Mouse (Mus musculus) effector memory CD4-positive, alpha-beta T cell, adult 5 months (primary cell): ENCODE results near the gene Cxcl16. TPM values are rescaled to one million over a fixed set of nuclear protein-coding genes. Genes with fewer than 3 reads are reported as not detected.

Experiments used
- polyA plus RNA-seq: library from polyadenylated mRNA; unstranded; fragments of 100-300 nt; shearing (Covaris generic); gene quantifications from one replicate; pipeline ENCODE4 v1.2.1, GENCODE M21; 2017

Cxcl16 gene
- 1.7 TPM for polyA plus RNA-seq

GRCm38 (mm10) chr11:70459601-70460101, at the start of gene Cxcl16:
TSS of gene Cxcl16 (minus strand) at chr11:70459984.

GRCm38 (mm10) chr11:70504970-70505369, 45.2 kb upstream of the Cxcl16 start, which contains the start of gene Tm4sf5:
TSS of gene Tm4sf5 (plus strand) at chr11:70505244.

GRCm38 (mm10) chr11:70458688-70459600, 840 bp downstream of the Cxcl16 start, which contains the start of gene Zmynd15:
TSS of gene Zmynd15 (plus strand) at chr11:70459433.

GRCm38 (mm10) chr11:70451797-70452498, 7.8 kb downstream of the Cxcl16 start, which contains the start of gene Med11:
TSS of gene Med11 (plus strand) at chr11:70451919.

GRCm38 (mm10) chr11:70432048-70432894, 27.5 kb downstream of the Cxcl16 start, which contains the start of gene Arrb2:
TSS of gene Arrb2 (plus strand) at chr11:70432635.

GRCm38 (mm10) chr11:70409594-70410296, 50.0 kb downstream of the Cxcl16 start, which contains the start of gene Pelp1:
TSS of gene Pelp1 (minus strand) at chr11:70410031.

Other genes with a start within 250 kb of the Cxcl16 start
- 0.65 TPM for gene Slc16a11, start 247.2 kb downstream of the Cxcl16 start, polyA plus RNA-seq
- 1.4 TPM for gene Slc16a13, start 238.9 kb downstream of the Cxcl16 start, polyA plus RNA-seq
- gene Bcl6b, start 230.2 kb downstream of the Cxcl16 start, polyA plus RNA-seq, result not detected
- 86.5 TPM for gene 0610010K14Rik, start 222.1 kb downstream of the Cxcl16 start, polyA plus RNA-seq
- gene Gm21988, start 220.2 kb downstream of the Cxcl16 start, polyA plus RNA-seq, result 2.4 TPM
- 237 TPM for gene Rnasek, start 220.1 kb downstream of the Cxcl16 start, polyA plus RNA-seq
- not detected for gene Alox12, start 204.6 kb downstream of the Cxcl16 start, polyA plus RNA-seq
- not detected for gene Alox12e, start 137.4 kb downstream of the Cxcl16 start, polyA plus RNA-seq
- not detected for gene Alox15, start 108.0 kb downstream of the Cxcl16 start, polyA plus RNA-seq
- gene Pelp1, start 50.0 kb downstream of the Cxcl16 start, polyA plus RNA-seq, result 10.7 TPM
- gene Arrb2, start 27.3 kb downstream of the Cxcl16 start, polyA plus RNA-seq, result 215 TPM
- gene Med11, start 8.1 kb downstream of the Cxcl16 start, polyA plus RNA-seq, result 141 TPM
- 0.16 TPM for gene Zmynd15, start 551 bp downstream of the Cxcl16 start, polyA plus RNA-seq
- gene Tm4sf5, start 45.3 kb upstream of the Cxcl16 start, polyA plus RNA-seq, result not detected
- not detected for gene Vmo1, start 54.6 kb upstream of the Cxcl16 start, polyA plus RNA-seq
- gene Gltpd2, start 59.2 kb upstream of the Cxcl16 start, polyA plus RNA-seq, result 0.31 TPM
- 282 TPM for gene Psmb6, start 65.4 kb upstream of the Cxcl16 start, polyA plus RNA-seq
- gene Gm40193, start 73.0 kb upstream of the Cxcl16 start, polyA plus RNA-seq, result not detected
- gene Pld2, start 80.1 kb upstream of the Cxcl16 start, polyA plus RNA-seq, result 8.9 TPM
- gene Mink1, start 102.9 kb upstream of the Cxcl16 start, polyA plus RNA-seq, result 39.6 TPM
- gene 4930544D05Rik, start 155.9 kb upstream of the Cxcl16 start, polyA plus RNA-seq, result 1.4 TPM
- 18.7 TPM for gene Chrne, start 159.2 kb upstream of the Cxcl16 start, polyA plus RNA-seq
- not detected for gene Gp1ba, start 179.1 kb upstream of the Cxcl16 start, polyA plus RNA-seq
- 270 TPM for gene Rnf167, start 187.3 kb upstream of the Cxcl16 start, polyA plus RNA-seq
- 70.1 TPM for gene Slc25a11, start 187.5 kb upstream of the Cxcl16 start, polyA plus RNA-seq
- gene Pfn1, start 194.7 kb upstream of the Cxcl16 start, polyA plus RNA-seq, result 2,450 TPM
- gene Eno3, start 197.2 kb upstream of the Cxcl16 start, polyA plus RNA-seq, result 9.9 TPM
- gene Spag7, start 209.4 kb upstream of the Cxcl16 start, polyA plus RNA-seq, result 64.8 TPM
- gene Camta2, start 228.1 kb upstream of the Cxcl16 start, polyA plus RNA-seq, result 36.7 TPM
- 0.59 TPM for gene Inca1, start 240.2 kb upstream of the Cxcl16 start, polyA plus RNA-seq
- 2.4 TPM for gene Kif1c, start 240.6 kb upstream of the Cxcl16 start, polyA plus RNA-seq